10 mouse cellular contexts compared by ENCODE assay signal in genomic region chr11:58011813-58012212, GRCm38 (mm10). TPM values are rescaled to one million over a fixed set of nuclear protein-coding genes. Genes with fewer than 3 reads are reported as not detected.
DNase-seq lines count a peak whose midpoint lies in the region; ATAC-seq and TF ChIP-seq lines count a peak whose summit lies in the region.
"Had no signal": no experiment of that assay in that cellular context is flagged by ENCODE, and none has a peak within 500 bp of the region (broad histone marks: within the 10 kb centered on the region; RNA-seq: fewer than 3 reads in every experiment).

No protein-coding gene starts in this region.

- intact Hi-C loops in left cerebral cortex, postnatal 14 days (cut with DNase I), result no loop called here

- no peaks in the 10 kb centered on the region for H3K9me3 ChIP-seq in hindbrain, embryonic 13.5 days
- H3K9me3 ChIP-seq in hindbrain, postnatal 0 days (ENCODE audit: low read length), result no peaks in the 10 kb centered on the region
- no peaks in the 10 kb centered on the region for H3K9me3 ChIP-seq in neural tube, embryonic 12.5 days
- H3K9me3 ChIP-seq in liver, embryonic 11.5 days (ENCODE audit: control insufficient read depth, low read length), result no peaks in the 10 kb centered on the region
- H3K9me3 ChIP-seq in stomach, postnatal 0 days (ENCODE audit: control insufficient read depth, low read length), result no peaks in the 10 kb centered on the region

- H3K4me2 ChIP-seq in hindbrain, embryonic 13.5 days, result peak overlapping the region; percentile 84; the same call in 1 of the 2 replicates
- H3K4me2 ChIP-seq in hindbrain, postnatal 0 days (ENCODE audit: low read depth, low read length), result no peak overlapping the region
- H3K4me2 ChIP-seq in neural tube, embryonic 12.5 days (replicated peaks), result 0 out of 2 replicates have a peak overlapping the region, but pooled peaks have one; percentile 20
- H3K4me2 ChIP-seq in liver, embryonic 11.5 days, result peak overlapping the region; percentile 96
- 0 out of 2 replicates have a peak overlapping the region, but pooled peaks have one; percentile 3 for H3K4me2 ChIP-seq in stomach, postnatal 0 days (replicated peaks; ENCODE audit: low read depth)

- H3K4me3 ChIP-seq in hindbrain, embryonic 13.5 days, result no peak overlapping the region; the same call in 1 of the 2 replicates
- H3K4me3 ChIP-seq in hindbrain, postnatal 0 days (ENCODE audit: low read length), result no peak overlapping the region
- H3K4me3 ChIP-seq in neural tube, embryonic 12.5 days, result no peak overlapping the region
- peak overlapping the region; percentile 100 for H3K4me3 ChIP-seq in liver, embryonic 11.5 days (ENCODE audit: low read depth, low read length)
- no peak overlapping the region for H3K4me3 ChIP-seq in stomach, postnatal 0 days (ENCODE audit: low read depth, low read length)

- H3K4me1 ChIP-seq in hindbrain, embryonic 13.5 days (replicated peaks), result peaks cover 44% of the 10 kb centered on the region
- H3K4me1 ChIP-seq in hindbrain, postnatal 0 days (ENCODE audit: insufficient read depth, low read length), result peaks cover 10% of the 10 kb centered on the region
- peaks cover 22% of the 10 kb centered on the region for H3K4me1 ChIP-seq in neural tube, embryonic 12.5 days
- H3K4me1 ChIP-seq in liver, embryonic 11.5 days (replicated peaks; ENCODE audit: control insufficient read depth, insufficient read depth, low read length), result peaks cover 59% of the 10 kb centered on the region
- peaks cover 6% of the 10 kb centered on the region for H3K4me1 ChIP-seq in stomach, postnatal 0 days (replicated peaks; ENCODE audit: control insufficient read depth, insufficient read depth)

- no peak for TF ChIP-seq EP300 in stomach, postnatal 0 days (optimal IDR thresholded peaks at IDR 0.05)

- WGBS in hindbrain, embryonic 13.5 days, result 82% methylated on average over 4 of the region's 4 CpGs
- WGBS in hindbrain, postnatal 0 days, result 78% methylated on average over 4 of the region's 4 CpGs
- WGBS in neural tube, embryonic 12.5 days, result 69% methylated on average over 4 of the region's 4 CpGs
- WGBS in liver, embryonic 11.5 days, result 67% methylated on average over 4 of the region's 4 CpGs
- 68% methylated on average over 4 of the region's 4 CpGs for WGBS in stomach, postnatal 0 days

- TF ChIP-seq CTCF in hindbrain, postnatal 0 days (IDR thresholded peaks at IDR 0.05; ENCODE audit: low read depth), result no peak
- no peak for TF ChIP-seq CTCF in stomach, postnatal 0 days (IDR thresholded peaks at IDR 0.05; ENCODE audit: low read depth)

- no peak overlapping the region for H3K27ac ChIP-seq in hindbrain, embryonic 13.5 days
- no peak overlapping the region for H3K27ac ChIP-seq in hindbrain, postnatal 0 days
- H3K27ac ChIP-seq in neural tube, embryonic 12.5 days, result no peak overlapping the region
- H3K27ac ChIP-seq in liver, embryonic 11.5 days (ENCODE audit: low read depth, low read length), result no peak overlapping the region
- H3K27ac ChIP-seq in stomach, postnatal 0 days (replicated peaks), result no peak overlapping the region
- H3K27ac ChIP-seq: macrophage had no signal

- H3K27me3 ChIP-seq in hindbrain, embryonic 13.5 days, result no peaks in the 10 kb centered on the region
- H3K27me3 ChIP-seq in hindbrain, postnatal 0 days (ENCODE audit: insufficient read depth, low read length), result no peaks in the 10 kb centered on the region
- no peaks in the 10 kb centered on the region for H3K27me3 ChIP-seq in neural tube, embryonic 12.5 days (replicated peaks)
- no peaks in the 10 kb centered on the region for H3K27me3 ChIP-seq in liver, embryonic 11.5 days (replicated peaks; ENCODE audit: control insufficient read depth, insufficient read depth, low read length)
- no peaks in the 10 kb centered on the region for H3K27me3 ChIP-seq in stomach, postnatal 0 days (ENCODE audit: control insufficient read depth, insufficient read depth, low read length)

- DNase-seq in hindbrain, postnatal 0 days (ENCODE audit: low spot score), result no peak
- no peak for DNase-seq in neural tube, embryonic 10.5 days (ENCODE audit: extremely low spot score, low spot score)
- DNase-seq in liver, embryonic 11.5 days (ENCODE audit: low spot score), result no peak
- DNase-seq in stomach, postnatal 0 days (ENCODE audit: low spot score), result no peak
- DNase-seq in left cerebral cortex, postnatal 14 days (ENCODE audit: low spot score in 2 of 2), result no peak
- DNase-seq: spleen, adult 18-20 months; thymus, postnatal 25 days had no signal

- H3K9ac ChIP-seq in hindbrain, embryonic 13.5 days, result no peak overlapping the region
- no peak overlapping the region for H3K9ac ChIP-seq in hindbrain, postnatal 0 days (replicated peaks; ENCODE audit: low read length)
- no peak overlapping the region for H3K9ac ChIP-seq in neural tube, embryonic 12.5 days
- H3K9ac ChIP-seq in liver, embryonic 11.5 days (ENCODE audit: low read depth, low read length), result peak overlapping the region; percentile 96
- no peak overlapping the region for H3K9ac ChIP-seq in stomach, postnatal 0 days (ENCODE audit: low read length)

- H3K36me3 ChIP-seq in hindbrain, embryonic 13.5 days, result no peaks in the 10 kb centered on the region
- no peaks in the 10 kb centered on the region for H3K36me3 ChIP-seq in hindbrain, postnatal 0 days (ENCODE audit: insufficient read depth, low read length)
- H3K36me3 ChIP-seq in neural tube, embryonic 12.5 days, result no peaks in the 10 kb centered on the region
- peaks cover 3% of the 10 kb centered on the region; the same call in 1 of the 2 replicates for H3K36me3 ChIP-seq in liver, embryonic 11.5 days (ENCODE audit: control insufficient read depth, insufficient read depth, low read length)
- H3K36me3 ChIP-seq in stomach, postnatal 0 days (ENCODE audit: control insufficient read depth, insufficient read depth, low read length), result no peaks in the 10 kb centered on the region

- ATAC-seq in hindbrain, embryonic 13.5 days (ENCODE audit: low FRiP score), result no peak
- no peak for ATAC-seq in hindbrain, postnatal 0 days
- ATAC-seq in neural tube, embryonic 12.5 days (ENCODE audit: low FRiP score, low read depth), result no peak
- ATAC-seq in liver, embryonic 11.5 days (replicated peaks; ENCODE audit: low FRiP score), result no peak
- ATAC-seq in stomach, postnatal 0 days (ENCODE audit: low FRiP score, low TSS enrichment), result no peak

RNA-seq across cellular contexts. Expression of gene Larp1, which starts 2.9 kb away (rescaled TPM):
- 16.4 and 17.4 TPM in 2 replicates for polyA plus RNA-seq in hindbrain, embryonic 13.5 days (2015; fragmentation: Nextera tagmentation; extraction: Ambion mirVana)
- 41.0 and 42.9 TPM in 2 replicates for total RNA-seq in hindbrain, postnatal 0 days (2014; rRNA removed)
- 14.9 and 15.0 TPM in 2 replicates for polyA plus RNA-seq in hindbrain, postnatal 0 days (2015; fragmentation: Nextera tagmentation; extraction: Ambion mirVana)
- polyA plus RNA-seq in neural tube, embryonic 12.5 days (2016; fragmentation: Nextera tagmentation; extraction: Ambion mirVana), result 19.9 and 21.3 TPM in 2 replicates
- polyA plus RNA-seq in liver, embryonic 11.5 days (2014; fragmentation: Nextera tagmentation; extraction: Ambion mirVana), result 37.2 and 43.0 TPM in 2 replicates
- 11.6 and 12.8 TPM in 2 replicates for polyA plus RNA-seq in stomach, postnatal 0 days (2015; fragmentation: Nextera tagmentation; extraction: Ambion mirVana)
- 10 to 100 TPM; 86.2 to 86.3 TPM for total RNA-seq in left cerebral cortex, postnatal 14 days (2021)
